Mouse (Mus musculus): ENCODE data around the gene Il1rapl2. TPM values are rescaled to one million over a fixed set of nuclear protein-coding genes. Genes with fewer than 3 reads are reported as not detected.
"Not testable (repeated sequence)": the region's sequence is repeated elsewhere in the genome, so short reads cannot be mapped to it uniquely, and the experiment has no call there.

Il1rapl2 gene
- polyA plus RNA-seq, 1 experiment from 2014 or later: 0.18 TPM

DNA sequence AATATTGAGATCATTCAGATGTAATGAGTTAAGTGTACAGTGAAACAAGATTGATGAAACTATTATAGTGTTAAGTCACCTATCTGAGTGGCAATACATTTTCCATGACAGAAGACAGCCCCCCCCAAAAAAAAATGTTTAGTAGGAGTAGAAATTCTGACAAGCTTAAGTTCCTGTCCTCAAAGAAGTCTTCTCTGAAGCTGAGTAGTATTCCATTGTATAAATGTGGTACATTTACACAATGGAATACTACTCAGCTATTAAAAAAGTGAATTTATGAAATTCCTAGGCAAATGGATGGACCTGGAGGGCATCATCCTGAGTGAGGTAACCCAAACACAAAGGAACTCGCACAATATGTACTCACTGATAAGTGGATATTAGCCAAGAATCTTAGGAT, 778.3 kb downstream of the Il1rapl2 start:
- H3K9ac ChIP-seq; H3K4me3 ChIP-seq (replicated peaks); H3K9me3 ChIP-seq; H3K27ac ChIP-seq; ATAC-seq (ENCODE audit: insufficient read depth, low FRiP score, low read depth); H3K36me3 ChIP-seq; H3K4me2 ChIP-seq; H3K4me1 ChIP-seq; H3K27me3 ChIP-seq (replicated peaks): not testable (repeated sequence)
- WGBS: 52% methylated on average over 1 of the region's 1 CpGs

DNA sequence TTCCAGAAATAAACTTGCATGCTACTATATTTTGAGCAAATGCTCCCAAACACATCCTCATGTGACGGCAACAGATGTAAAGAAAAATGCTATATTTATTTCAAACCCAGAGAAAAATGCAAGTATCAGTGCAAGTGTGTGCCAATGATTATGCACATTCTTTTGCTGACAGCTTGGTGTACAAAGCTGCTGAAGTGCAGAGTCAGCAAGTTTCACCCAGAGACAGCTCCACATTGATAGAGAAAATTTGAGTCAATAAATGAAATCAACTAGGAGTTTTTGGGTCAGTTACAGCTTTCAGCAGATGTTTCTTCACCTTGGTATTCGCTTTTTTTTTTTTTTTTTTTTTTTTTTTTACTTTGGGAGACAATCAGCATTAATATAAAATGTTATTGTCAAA, 863.4 kb downstream of the Il1rapl2 start:
- H3K36me3 ChIP-seq: no peaks in the 10 kb centered on the region
- H3K4me2 ChIP-seq: no peak overlapping the region
- no peak overlapping the region for H3K4me3 ChIP-seq (replicated peaks)
- H3K9me3 ChIP-seq: no peaks in the 10 kb centered on the region
- H3K9ac ChIP-seq: no peak overlapping the region
- H3K4me1 ChIP-seq: no peaks in the 10 kb centered on the region
- no peak for ATAC-seq (ENCODE audit: insufficient read depth, low FRiP score, low read depth)
- no peaks in the 10 kb centered on the region for H3K27me3 ChIP-seq (replicated peaks)
- 53% methylated on average over 2 of the region's 2 CpGs for WGBS
- H3K27ac ChIP-seq: no peak overlapping the region

DNA sequence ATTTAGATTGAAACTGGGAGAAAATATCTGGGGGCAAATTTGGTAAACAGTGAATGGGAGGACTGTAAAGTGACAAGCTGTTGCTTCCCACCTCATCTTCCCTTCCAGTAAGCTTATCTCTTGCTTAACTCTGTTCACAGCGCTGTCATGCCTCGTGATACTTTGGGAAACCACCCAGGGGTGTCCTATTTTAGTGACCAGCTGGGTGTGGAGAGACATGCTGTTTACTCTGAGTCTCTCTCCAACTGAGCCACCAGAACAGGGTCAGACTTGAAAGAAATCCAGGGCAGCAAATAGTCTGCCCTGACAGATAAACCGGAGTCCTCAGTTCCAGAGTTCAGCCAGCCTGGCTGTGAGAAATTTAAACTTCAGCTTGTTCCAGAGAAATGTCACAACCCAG, 867.5 kb downstream of the Il1rapl2 start:
- H3K9me3 ChIP-seq: no peaks in the 10 kb centered on the region
- no peak overlapping the region for H3K4me3 ChIP-seq (replicated peaks)
- no peak overlapping the region for H3K27ac ChIP-seq
- no peak overlapping the region for H3K9ac ChIP-seq
- WGBS: 71% methylated on average over 3 of the region's 3 CpGs
- H3K27me3 ChIP-seq (replicated peaks): no peaks in the 10 kb centered on the region
- no peaks in the 10 kb centered on the region for H3K36me3 ChIP-seq
- ATAC-seq (ENCODE audit: insufficient read depth, low FRiP score, low read depth): no peak
- H3K4me2 ChIP-seq: no peak overlapping the region
- H3K4me1 ChIP-seq: no peaks in the 10 kb centered on the region

DNA sequence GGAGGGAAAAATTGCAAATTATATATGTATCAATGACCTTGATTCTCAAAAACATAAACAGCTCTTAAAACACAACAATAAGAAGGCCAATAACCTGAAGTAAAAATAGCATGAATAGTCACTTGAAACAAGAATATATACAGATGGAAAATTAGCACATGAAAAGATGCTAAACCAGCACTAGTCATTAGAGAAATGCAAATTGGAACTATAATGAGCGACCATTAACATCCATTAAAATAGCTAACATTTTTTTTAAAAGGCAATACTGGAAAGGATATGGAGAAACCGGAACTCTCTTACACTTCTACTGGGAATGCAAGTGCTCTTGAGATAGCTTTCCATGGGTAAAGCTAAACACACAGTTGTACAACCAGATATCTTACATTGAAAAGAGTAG, 879.4 kb downstream of the Il1rapl2 start:
- Histone ChIP-seq H3K9me3 (no peaks in the 10 kb centered on the region), H3K4me1 (no peaks in the 10 kb centered on the region), H3K27ac (no peak overlapping the region), H3K4me3 (replicated peaks) (no peak overlapping the region), H3K9ac (no peak overlapping the region), H3K27me3 (replicated peaks) (no peaks in the 10 kb centered on the region), H3K4me2 (no peak overlapping the region), H3K36me3 (no peaks in the 10 kb centered on the region)
- WGBS: 84% methylated on average over 2 of the region's 2 CpGs
- ATAC-seq (ENCODE audit: insufficient read depth, low FRiP score, low read depth): no peak

DNA sequence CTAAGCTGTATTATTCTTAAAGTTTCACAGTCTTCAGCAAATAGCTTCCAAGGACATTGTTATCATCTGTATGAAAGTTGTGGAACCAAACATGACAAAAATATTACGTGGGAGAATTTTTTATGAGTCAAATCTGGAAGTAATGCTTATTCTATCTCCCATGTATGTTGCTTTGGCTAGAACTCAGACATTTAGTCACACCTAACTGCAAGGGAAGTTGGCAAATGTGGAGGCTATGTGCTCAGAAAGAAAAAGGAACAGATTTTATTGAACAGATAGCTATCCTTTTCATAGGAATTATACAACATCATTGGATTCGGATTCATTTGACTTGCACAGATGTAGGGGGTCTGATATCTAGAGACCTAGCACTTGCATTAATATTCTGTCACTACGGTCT, 908.1 kb downstream of the Il1rapl2 start:
- Histone ChIP-seq H3K4me1 (no peaks in the 10 kb centered on the region), H3K36me3 (no peaks in the 10 kb centered on the region), H3K4me3 (replicated peaks) (no peak overlapping the region), H3K4me2 (no peak overlapping the region), H3K9ac (no peak overlapping the region), H3K27me3 (replicated peaks) (no peaks in the 10 kb centered on the region), H3K9me3 (no peaks in the 10 kb centered on the region), H3K27ac (no peak overlapping the region)
- no peak for ATAC-seq (ENCODE audit: insufficient read depth, low FRiP score, low read depth)
- WGBS: 74% methylated on average over 3 of the region's 3 CpGs

DNA sequence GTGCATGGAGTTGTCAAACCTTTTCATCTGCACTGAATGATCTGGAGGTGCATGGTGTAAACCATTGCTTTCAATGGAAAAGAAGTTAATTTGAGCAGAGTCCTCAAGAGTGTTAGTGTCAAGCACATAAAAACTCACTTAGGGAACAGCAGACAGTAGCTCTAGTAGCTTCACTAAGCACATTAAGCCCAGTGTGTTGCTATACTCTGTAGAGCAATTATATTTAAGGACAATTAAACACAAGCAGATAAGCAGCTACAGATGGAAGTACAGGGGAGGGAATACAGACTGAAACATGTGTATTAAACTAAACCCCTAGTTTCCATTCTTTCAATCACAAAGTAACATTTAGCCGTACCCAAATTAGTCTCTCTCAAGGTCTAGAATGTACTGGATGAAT, 930.1 kb downstream of the Il1rapl2 start:
- Histone ChIP-seq H3K9me3 (no peaks in the 10 kb centered on the region), H3K36me3 (no peaks in the 10 kb centered on the region), H3K4me3 (replicated peaks) (no peak overlapping the region), H3K27ac (no peak overlapping the region), H3K4me1 (no peaks in the 10 kb centered on the region), H3K4me2 (no peak overlapping the region), H3K9ac (no peak overlapping the region), H3K27me3 (replicated peaks) (no peaks in the 10 kb centered on the region)
- ATAC-seq (ENCODE audit: insufficient read depth, low FRiP score, low read depth): no peak
- WGBS: 91% methylated on average over 1 of the region's 1 CpGs

DNA sequence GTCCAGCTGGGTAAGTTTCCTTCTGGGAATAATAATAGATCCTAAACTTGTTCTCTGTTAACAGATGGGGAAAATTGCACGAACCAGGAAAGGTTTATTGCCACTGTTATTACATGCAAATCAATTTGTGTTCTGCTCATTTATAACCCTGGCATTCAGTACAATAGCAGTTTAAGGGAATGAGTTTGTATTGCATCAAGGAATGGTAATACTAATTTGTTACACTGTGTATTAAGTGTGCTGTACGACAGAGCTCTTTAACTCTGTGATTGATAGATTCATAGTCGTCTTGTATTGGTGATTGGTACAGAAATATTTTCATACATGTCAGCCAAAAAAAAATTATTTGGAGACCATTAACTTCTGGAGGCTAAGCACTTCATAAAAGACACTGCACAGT, 934.6 kb downstream of the Il1rapl2 start:
- no peak for ATAC-seq (ENCODE audit: insufficient read depth, low FRiP score, low read depth)
- Histone ChIP-seq H3K27ac (no peak overlapping the region), H3K27me3 (replicated peaks) (no peaks in the 10 kb centered on the region), H3K36me3 (no peaks in the 10 kb centered on the region), H3K4me1 (no peaks in the 10 kb centered on the region), H3K9me3 (no peaks in the 10 kb centered on the region), H3K4me3 (replicated peaks) (no peak overlapping the region), H3K4me2 (no peak overlapping the region), H3K9ac (no peak overlapping the region)
- 53% methylated on average over 3 of the region's 3 CpGs for WGBS

DNA sequence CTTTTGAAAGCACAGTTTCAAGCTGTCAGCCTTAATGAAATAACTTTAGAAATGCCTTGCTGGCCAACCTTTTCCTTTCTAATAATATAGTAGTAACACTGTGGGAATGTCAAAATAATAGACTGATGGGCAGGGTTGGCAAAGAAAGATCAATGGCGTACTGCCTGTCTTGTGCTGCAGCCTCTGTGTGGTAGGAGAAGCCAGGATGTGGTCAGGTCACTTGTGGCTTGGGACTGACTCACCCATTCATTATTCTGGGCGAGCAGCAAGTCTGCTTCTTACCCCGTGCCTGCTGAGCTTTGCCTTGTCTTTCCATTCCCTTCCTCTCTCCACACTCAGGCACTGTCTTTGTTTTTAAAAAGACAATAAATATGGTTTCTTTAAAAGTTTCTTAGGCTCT, 1049.7 kb downstream of the Il1rapl2 start:
- H3K4me1 ChIP-seq: no peaks in the 10 kb centered on the region
- no peak overlapping the region for H3K4me2 ChIP-seq
- H3K9me3 ChIP-seq: no peaks in the 10 kb centered on the region
- H3K36me3 ChIP-seq: no peaks in the 10 kb centered on the region
- H3K27me3 ChIP-seq (replicated peaks): no peaks in the 10 kb centered on the region
- no peak overlapping the region for H3K9ac ChIP-seq
- no peak overlapping the region for H3K4me3 ChIP-seq (replicated peaks)
- 59% methylated on average over 3 of the region's 3 CpGs for WGBS
- no peak for ATAC-seq (ENCODE audit: insufficient read depth, low FRiP score, low read depth)
- H3K27ac ChIP-seq: no peak overlapping the region

DNA sequence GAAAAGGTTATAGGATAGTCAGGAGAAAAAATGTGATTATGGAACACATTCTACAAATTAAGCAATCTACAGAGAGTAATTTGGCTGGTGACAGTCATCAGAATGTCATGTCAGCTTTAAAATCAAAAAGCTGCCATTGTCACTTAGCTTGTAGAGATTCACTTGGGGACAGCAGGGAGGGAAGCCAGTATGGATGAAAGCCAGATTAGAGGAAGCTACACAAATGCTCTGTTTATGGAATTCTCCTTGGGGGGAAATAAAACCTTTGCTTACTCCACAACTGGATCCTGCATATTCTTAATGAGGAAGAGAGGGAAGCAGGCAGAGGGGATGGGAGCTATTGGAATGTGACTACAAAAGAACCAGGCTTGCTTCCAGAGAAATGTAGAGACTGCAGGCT, 1054.9 kb downstream of the Il1rapl2 start:
- no peak overlapping the region for H3K27ac ChIP-seq
- H3K9me3 ChIP-seq: no peaks in the 10 kb centered on the region
- H3K4me3 ChIP-seq (replicated peaks): no peak overlapping the region
- no peaks in the 10 kb centered on the region for H3K36me3 ChIP-seq
- no peak overlapping the region for H3K4me2 ChIP-seq
- no peaks in the 10 kb centered on the region for H3K27me3 ChIP-seq (replicated peaks)
- ATAC-seq (ENCODE audit: insufficient read depth, low FRiP score, low read depth): no peak
- H3K4me1 ChIP-seq: no peaks in the 10 kb centered on the region
- no peak overlapping the region for H3K9ac ChIP-seq

DNA sequence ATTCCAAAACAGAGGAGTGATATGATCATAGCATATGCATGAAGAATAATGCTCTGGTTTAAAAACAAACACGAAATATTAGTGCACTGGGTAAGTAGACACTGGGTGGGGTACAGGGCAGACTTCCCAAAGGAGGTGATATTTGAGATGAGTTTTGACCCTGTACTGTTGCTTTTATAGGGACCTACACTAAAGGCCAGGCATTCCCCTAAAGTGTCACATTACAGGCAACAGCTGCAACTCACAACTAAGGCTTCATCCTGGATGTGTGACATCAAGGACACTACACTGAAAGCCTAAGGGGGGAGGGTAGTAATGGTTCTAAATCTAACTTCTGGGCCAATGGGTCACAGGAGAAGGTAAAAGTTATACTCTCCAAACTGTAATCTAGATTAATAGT, 1152.0 kb downstream of the Il1rapl2 start:
- Histone ChIP-seq H3K27ac (no peak overlapping the region), H3K27me3 (replicated peaks) (no peaks in the 10 kb centered on the region), H3K4me1 (no peaks in the 10 kb centered on the region), H3K9me3 (no peaks in the 10 kb centered on the region), H3K4me3 (replicated peaks) (no peak overlapping the region), H3K4me2 (no peak overlapping the region), H3K36me3 (no peaks in the 10 kb centered on the region), H3K9ac (no peak overlapping the region)
- WGBS: 41% methylated on average over 1 of the region's 1 CpGs
- ATAC-seq (ENCODE audit: insufficient read depth, low FRiP score, low read depth): no peak

DNA sequence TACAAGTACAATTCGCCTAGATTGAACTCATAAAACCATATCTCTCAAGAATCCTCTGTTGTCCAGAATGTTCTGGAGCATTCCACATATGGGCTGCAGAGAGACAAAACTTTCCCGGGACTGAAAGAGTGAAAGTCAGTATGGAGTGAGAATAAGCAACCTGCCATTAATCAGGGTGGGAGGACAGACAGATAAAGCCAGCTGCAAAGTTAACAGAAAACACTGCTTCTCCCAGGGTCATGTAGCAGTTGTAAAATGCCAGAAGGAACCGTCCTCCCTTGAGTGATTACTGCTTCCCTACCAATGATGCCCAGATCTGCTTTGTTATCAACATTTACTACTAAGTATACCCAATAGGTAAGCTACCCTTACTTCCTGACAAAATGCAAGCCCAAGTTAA, 1230.5 kb downstream of the Il1rapl2 start:
- H3K27me3 ChIP-seq (replicated peaks): no peaks in the 10 kb centered on the region
- no peaks in the 10 kb centered on the region for H3K36me3 ChIP-seq
- no peak overlapping the region for H3K27ac ChIP-seq
- H3K4me1 ChIP-seq: no peaks in the 10 kb centered on the region
- no peak overlapping the region for H3K4me2 ChIP-seq
- H3K9ac ChIP-seq: no peak overlapping the region
- ATAC-seq (ENCODE audit: insufficient read depth, low FRiP score, low read depth): no peak
- H3K4me3 ChIP-seq (replicated peaks): no peak overlapping the region
- H3K9me3 ChIP-seq: no peaks in the 10 kb centered on the region
- WGBS: 35% methylated on average over 3 of the region's 3 CpGs

DNA sequence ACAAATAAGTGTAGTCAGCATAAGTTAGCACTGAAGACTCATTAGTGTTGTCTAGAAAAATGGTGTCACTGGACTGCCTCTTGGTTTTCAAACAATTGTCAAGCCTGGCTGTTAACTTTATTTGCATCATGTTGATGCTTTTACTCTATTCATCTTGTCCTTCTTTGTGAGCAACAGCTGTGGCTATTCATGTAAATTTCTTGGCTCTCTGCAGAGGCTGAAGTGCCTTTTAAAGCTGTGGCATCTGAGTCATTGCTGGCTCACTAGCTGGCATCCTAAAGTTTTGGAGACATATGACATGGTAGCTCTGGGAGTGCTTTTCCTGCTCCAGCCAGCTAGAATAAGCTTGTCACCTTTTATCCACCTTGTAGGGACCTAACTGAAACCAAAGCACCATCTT, 1261.5 kb downstream of the Il1rapl2 start:
- no peaks in the 10 kb centered on the region for H3K4me1 ChIP-seq
- H3K4me2 ChIP-seq: no peak overlapping the region
- H3K9ac ChIP-seq: no peak overlapping the region
- H3K9me3 ChIP-seq: no peaks in the 10 kb centered on the region
- no peak overlapping the region for H3K4me3 ChIP-seq (replicated peaks)
- H3K27ac ChIP-seq: no peak overlapping the region
- H3K27me3 ChIP-seq (replicated peaks): no peaks in the 10 kb centered on the region
- no peak for ATAC-seq (ENCODE audit: insufficient read depth, low FRiP score, low read depth)
- H3K36me3 ChIP-seq: no peaks in the 10 kb centered on the region

DNA sequence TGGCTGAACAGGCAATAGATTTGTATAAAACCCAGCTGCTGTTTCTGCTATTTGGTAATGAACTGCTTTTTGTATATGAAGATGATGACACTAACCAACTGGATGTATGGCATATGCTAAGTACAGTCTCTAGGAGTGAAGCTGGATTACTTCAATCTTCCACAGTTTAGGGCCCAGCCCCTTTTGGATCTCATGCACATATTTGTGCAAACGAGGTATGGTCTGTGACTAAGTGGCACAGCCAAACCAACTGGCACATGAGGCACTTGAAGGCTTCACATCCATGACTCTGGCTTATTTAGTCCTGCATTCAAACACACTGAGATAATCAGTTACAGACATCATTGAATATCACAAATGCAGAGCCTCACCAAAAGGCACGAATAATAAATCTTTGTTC, 1263.5 kb downstream of the Il1rapl2 start:
- no peak overlapping the region for H3K27ac ChIP-seq
- WGBS: 56% methylated on average over 2 of the region's 2 CpGs
- H3K4me1 ChIP-seq: no peaks in the 10 kb centered on the region
- no peaks in the 10 kb centered on the region for H3K9me3 ChIP-seq
- H3K36me3 ChIP-seq: no peaks in the 10 kb centered on the region
- ATAC-seq (ENCODE audit: insufficient read depth, low FRiP score, low read depth): no peak
- H3K4me3 ChIP-seq (replicated peaks): no peak overlapping the region
- H3K27me3 ChIP-seq (replicated peaks): no peaks in the 10 kb centered on the region
- no peak overlapping the region for H3K9ac ChIP-seq
- H3K4me2 ChIP-seq: no peak overlapping the region
